ENCODE assay signal across 9 mouse cellular contexts in genomic region chr2:122569439-122569838, GRCm38 (mm10). TPM values are rescaled to one million over a fixed set of nuclear protein-coding genes. Genes with fewer than 3 reads are reported as not detected.
DNase-seq lines count a peak whose midpoint lies in the region; ATAC-seq and TF ChIP-seq lines count a peak whose summit lies in the region.
"Had no signal": no experiment of that assay in that cellular context is flagged by ENCODE, and none has a peak within 500 bp of the region (broad histone marks: within the 10 kb centered on the region; RNA-seq: fewer than 3 reads in every experiment).

No protein-coding gene starts in this region.

- WGBS in limb, embryonic 11.5 days, result 17% methylated on average over 3 of the region's 3 CpGs

- no peaks in the 10 kb centered on the region for H3K9me3 ChIP-seq in limb, embryonic 11.5 days (ENCODE audit: control insufficient read depth, low read length)
- H3K9me3 ChIP-seq: neural tube, embryonic 13.5 days had no signal

- TF ChIP-seq POLR2A in testis, adult 2 months (IDR thresholded peaks at IDR 0.05; ENCODE audit: control insufficient read depth, low read depth, low read length), result no peak

- no peaks in the 10 kb centered on the region for H3K27me3 ChIP-seq in testis, adult 2 months (ENCODE audit: control insufficient read depth, insufficient read depth, low read length)
- no peaks in the 10 kb centered on the region for H3K27me3 ChIP-seq in limb, embryonic 11.5 days (ENCODE audit: control insufficient read depth, insufficient read depth, low read length)
- H3K27me3 ChIP-seq: neural tube, embryonic 13.5 days had no signal

- DNase-seq in testis, postnatal 14 days (ENCODE audit: low spot score), result no peak
- DNase-seq in adrenal gland, adult 8-10 months, result peak; percentile 16
- DNase-seq in embryo, embryonic 10 days (ENCODE audit: low spot score), result peak; percentile 61
- DNase-seq in heart, postnatal 4 days, result peak; percentile 79
- peak; percentile 74 for DNase-seq in limb, embryonic 11.5 days (ENCODE audit: low spot score)
- peak; percentile 50 for DNase-seq in neural tube, embryonic 10.5 days (ENCODE audit: extremely low spot score, low spot score)
- DNase-seq in thymus, postnatal 36 days, result peak; percentile 61 to 64

- no peak overlapping the region for H3K9ac ChIP-seq in limb, embryonic 11.5 days (ENCODE audit: low read length)
- H3K9ac ChIP-seq: neural tube, embryonic 13.5 days had no signal

- no peak overlapping the region for H3K27ac ChIP-seq in testis, adult 2 months (ENCODE audit: control insufficient read depth, insufficient read depth, low read depth, low read length)
- H3K27ac ChIP-seq in limb, embryonic 11.5 days (replicated peaks; ENCODE audit: low read depth, low read length), result no peak overlapping the region
- H3K27ac ChIP-seq: neural tube, embryonic 13.5 days had no signal

- no peak overlapping the region for H3K4me2 ChIP-seq in limb, embryonic 11.5 days (ENCODE audit: low read depth, severe bottlenecking)
- H3K4me2 ChIP-seq: neural tube, embryonic 13.5 days had no signal

- peak; percentile 32; the same call in 1 of the 2 replicates for TF ChIP-seq CTCF in testis, adult 2 months (IDR thresholded peaks at IDR 0.05; ENCODE audit: control insufficient read depth, insufficient read depth, insufficient replicate concordance, low read depth, low read length)

- no peaks in the 10 kb centered on the region for H3K4me1 ChIP-seq in testis, adult 2 months (ENCODE audit: control insufficient read depth, insufficient read depth, low read length)
- H3K4me1 ChIP-seq in limb, embryonic 11.5 days (ENCODE audit: control insufficient read depth, insufficient read depth, low read length), result no peaks in the 10 kb centered on the region
- H3K4me1 ChIP-seq: neural tube, embryonic 13.5 days had no signal

- ATAC-seq in limb, embryonic 11.5 days (ENCODE audit: insufficient number of reproducible peaks, low FRiP score, low TSS enrichment, low read depth), result no peak

- H3K36me3 ChIP-seq in testis, adult 2 months (ENCODE audit: control insufficient read depth, insufficient read depth, low read length), result no peaks in the 10 kb centered on the region
- no peaks in the 10 kb centered on the region for H3K36me3 ChIP-seq in limb, embryonic 11.5 days (ENCODE audit: control insufficient read depth, insufficient read depth, low read length)
- H3K36me3 ChIP-seq: neural tube, embryonic 13.5 days had no signal

- H3K4me3 ChIP-seq in testis, adult 2 months (ENCODE audit: control insufficient read depth, low read depth, low read length), result no peak overlapping the region
- H3K4me3 ChIP-seq in limb, embryonic 11.5 days (ENCODE audit: low read depth, low read length), result no peak overlapping the region
- H3K4me3 ChIP-seq: neural tube, embryonic 13.5 days had no signal

RNA-seq across cellular contexts. Expression of gene Gatm, which starts 41.7 kb away (rescaled TPM):
- polyA plus RNA-seq in testis, adult 2 months (2012; rRNA removed), result 63.3 and 94.7 TPM in 2 replicates
- 10 to 100 TPM in 1 of 4 experiments, 1 to 10 TPM in 3; 5.3 to 10.8 (median 7.5) TPM for total RNA-seq in adrenal gland, adult 8-10 months (2022)
- total RNA-seq in heart, postnatal 4 days (2021), result 10 to 100 TPM in 1 of 2 experiments, 1 to 10 TPM in 1; 9.1 to 10.5 TPM
- polyA plus RNA-seq in limb, embryonic 11.5 days (2014; fragmentation: Nextera tagmentation; extraction: Ambion mirVana), result 6.9 and 8.7 TPM in 2 replicates
